Mouse (Mus musculus) bone marrow, adult 2 months (tissue): ENCODE data around the gene 7530416G11Rik. TPM values are rescaled to one million over a fixed set of nuclear protein-coding genes. Genes with fewer than 3 reads are reported as not detected.

ENCODE experiments used
- H3K27ac ChIP-seq: fragments of 200-500 bp; 2 replicates; pipeline ENCODE4 v1.5.1; 2012; ENCODE audit warnings: low read depth, mild to moderate bottlenecking, control low read depth, inconsistent platforms, low read length; ENCODE audit not compliant: control insufficient read depth, poor library complexity, insufficient read depth
- H3K4me1 ChIP-seq: fragments of 200-500 bp; 2 replicates; pipeline ENCODE4 v1.6.1; 2011; ENCODE audit warnings: low read length; ENCODE audit not compliant: control insufficient read depth, insufficient read depth
- H3K4me3 ChIP-seq: fragments of 200-500 bp; replicated peaks from 2 replicates; pipeline ENCODE3; 2011; ENCODE audit warnings: mild to moderate bottlenecking, low read depth, low read length, control low read depth; ENCODE audit not compliant: control insufficient read depth
- CTCF ChIP-seq: fragments of 200-500 bp; IDR thresholded peaks from 2 replicates; pipeline ENCODE4 v1.5.1; 2011; ENCODE audit warnings: low read length, control low read depth; ENCODE audit not compliant: control insufficient read depth, insufficient read depth
- POLR2A ChIP-seq: fragments of 200-500 bp; IDR thresholded peaks from 2 replicates; pipeline ENCODE4 v1.6.1; 2011; ENCODE audit warnings: low read depth, mild to moderate bottlenecking, control low read depth, low read length, borderline replicate concordance; ENCODE audit not compliant: control insufficient read depth
- WGBS: fragments of 180-500 bp; shearing (Covaris S2); methylation state at CpG from one replicate; pipeline ENCODE4 v1.1.7; 2018; 5-methylcytosine and 5-hydroxymethylcytosine counted together
- polyA plus RNA-seq: library from polyadenylated mRNA; stranded (reverse); fragments of >200 nt; gene quantifications from 2 replicates; pipeline ENCODE4 v1.2.4, GENCODE M21; 2011; ENCODE audit warnings: low replicate concordance; ENCODE audit not compliant: missing spikeins, insufficient read depth, insufficient read length

7530416G11Rik gene
- polyA plus RNA-seq, 1 experiment = not detected

GRCm38 (mm10) chr15:85456891-85457290 lies 46.1 kb downstream of the 7530416G11Rik start:
- WGBS = 85% methylated on average over 8 of the region's 8 CpGs
- no peak overlapping the region for H3K27ac ChIP-seq
- no peak for TF ChIP-seq POLR2A
- no peaks in the 10 kb centered on the region for H3K4me1 ChIP-seq
- no peak overlapping the region for H3K4me3 ChIP-seq

- Histone ChIP-seq H3K27ac (no peak overlapping the region), H3K4me3 (no peak overlapping the region), H3K4me1 (no peaks in the 10 kb centered on the region)
- TF ChIP-seq POLR2A (no peak), CTCF (no peak)
- 77% methylated on average over 3 of the region's 3 CpGs for WGBS
Measured at GRCm38 (mm10) chr15:85446652-85447051, 56.4 kb downstream of the 7530416G11Rik start.

Other genes starting within 250 kb of the 7530416G11Rik start
- 24.4 and 66.8 TPM in 2 replicates for gene Atxn10, start 167.0 kb downstream of the 7530416G11Rik start, polyA plus RNA-seq
- not detected in 2 replicates for gene Wnt7b, start 79.2 kb upstream of the 7530416G11Rik start, polyA plus RNA-seq
- 1.1 TPM in 1 of 2 replicates, not detected in the other for gene Ppara, start 231.8 kb upstream of the 7530416G11Rik start, polyA plus RNA-seq